Mouse (Mus musculus) central nervous system, embryonic 18 days (tissue): ENCODE data around the gene Mapk1ip1. TPM values are rescaled to one million over a fixed set of nuclear protein-coding genes. Genes with fewer than 3 reads are reported as not detected.

Experiments used
- polyA plus RNA-seq: library from polyadenylated mRNA; depleted of rRNA; stranded (reverse); fragments of >200 nt; gene quantifications from 2 replicates; pipeline ENCODE4 v1.2.3, GENCODE M21; 2012; rRNA removed

Mapk1ip1 gene
- polyA plus RNA-seq: 78.7 and 78.9 TPM in 2 replicates

DNA sequence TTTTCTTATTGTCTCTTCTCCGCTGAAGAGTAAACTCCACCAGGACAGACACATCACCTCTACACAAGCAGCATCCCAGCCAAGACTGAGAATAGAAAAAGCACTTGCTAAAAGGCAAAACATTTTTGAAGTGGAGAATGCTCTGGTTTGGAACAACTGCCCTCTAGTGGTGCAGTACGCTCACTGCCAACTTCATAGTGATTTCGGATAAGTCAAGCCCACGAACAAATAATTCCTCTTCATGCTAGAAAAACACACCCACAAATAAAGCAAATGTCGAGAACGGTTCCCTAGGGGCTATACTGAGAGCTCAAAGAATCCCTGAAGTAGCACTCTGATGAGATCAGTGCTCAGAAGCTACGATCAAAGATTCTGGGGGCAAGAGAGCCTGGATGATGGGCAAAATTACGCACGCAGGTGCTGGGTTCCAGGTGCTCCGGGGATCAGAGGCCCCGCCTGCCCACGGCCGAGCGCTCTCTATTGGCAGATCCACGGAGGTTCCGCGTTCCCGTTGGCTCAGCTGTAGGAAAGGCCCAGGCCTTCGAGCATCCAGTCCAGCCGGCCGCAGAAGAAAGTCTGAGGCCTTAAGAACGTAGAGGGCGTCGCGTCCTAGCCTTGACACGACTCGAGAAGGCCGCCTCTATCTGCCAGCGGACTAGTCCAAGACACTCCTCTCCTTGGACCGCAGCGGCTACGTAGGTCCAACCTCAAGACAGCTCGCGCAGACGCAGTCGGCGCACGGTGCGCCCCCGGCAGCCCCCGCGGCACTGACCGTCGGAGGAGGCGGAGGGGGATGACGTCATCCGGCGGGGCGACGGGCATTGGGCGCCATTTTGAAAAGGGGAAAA, at the start of gene Mapk1ip1, which contains the start of gene Ppp2r2d:
TSS of gene Mapk1ip1 (minus strand) at position 730 of the 848 bp plus-strand sequence.
TSS of gene Ppp2r2d (plus strand) at position 536 of the 848 bp plus-strand sequence.

Other genes starting within 250 kb of the Mapk1ip1 start
- gene Ppp2r2d, start 194 bp downstream of the Mapk1ip1 start, polyA plus RNA-seq: 87.0 and 92.3 TPM in 2 replicates
- gene Bnip3, start 63.2 kb upstream of the Mapk1ip1 start, polyA plus RNA-seq: 54.0 and 59.0 TPM in 2 replicates
- 27.8 and 29.9 TPM in 2 replicates for gene Jakmip3, start 94.5 kb upstream of the Mapk1ip1 start, polyA plus RNA-seq
- 141 and 158 TPM in 2 replicates for gene Dpysl4, start 239.7 kb upstream of the Mapk1ip1 start, polyA plus RNA-seq